Mouse (Mus musculus) adrenal gland, adult 8-10 months (tissue): ENCODE measurements around the gene Bri3. TPM values are rescaled to one million over a fixed set of nuclear protein-coding genes. Genes with fewer than 3 reads are reported as not detected.
A peak's percentile ranks its signal among the peaks of the same experiment; 100 is the strongest.

Source experiments
- DNase-seq: peaks from one replicate; pipeline ENCODE4 v3.0.0; 2022
- total RNA-seq, 4 experiments: library from RNA; stranded (reverse); gene quantifications; 2 replicates each; pipeline ENCODE4 v1.2.4; 2022

Bri3 gene
- 100 to 1,000 TPM; 101 to 135 (median 118) TPM for total RNA-seq

- DNase-seq, result no peak
These were observed at the start of gene Bri3 for GRCm38 (mm10) chr5:144243901-144244487. Gene Bri3, plus strand, starts transcription at chr5:144244437.

GRCm38 (mm10) chr5:144195567-144195966 lies 48.7 kb upstream of the Bri3 start:
- no peak for DNase-seq

GRCm38 (mm10) chr5:144200616-144201015 lies 43.6 kb upstream of the Bri3 start:
- no peak for DNase-seq

- DNase-seq, result no peak
These were observed 41.8 kb upstream of the Bri3 start for GRCm38 (mm10) chr5:144202430-144202829.

GRCm38 (mm10) chr5:144203398-144203959 lies 40.8 kb upstream of the Bri3 start:
- DNase-seq, result no peak

GRCm38 (mm10) chr5:144204303-144204702 lies 39.9 kb upstream of the Bri3 start:
- no peak for DNase-seq

- DNase-seq, result no peak
These were observed 39.3 kb upstream of the Bri3 start for GRCm38 (mm10) chr5:144204911-144205310.

GRCm38 (mm10) chr5:144206069-144206468 lies 38.2 kb upstream of the Bri3 start:
- DNase-seq, result no peak

GRCm38 (mm10) chr5:144207478-144207877 lies 36.8 kb upstream of the Bri3 start:
- DNase-seq, result no peak

GRCm38 (mm10) chr5:144214453-144214852 lies 29.8 kb upstream of the Bri3 start:
- DNase-seq, result no peak

- no peak for DNase-seq
These were observed 28.2 kb upstream of the Bri3 start for GRCm38 (mm10) chr5:144215992-144216391.

GRCm38 (mm10) chr5:144218061-144218460 lies 26.2 kb upstream of the Bri3 start:
- no peak for DNase-seq

GRCm38 (mm10) chr5:144219306-144219705 lies 24.9 kb upstream of the Bri3 start:
- DNase-seq, result no peak

- DNase-seq, result no peak
These were observed 24.3 kb upstream of the Bri3 start for GRCm38 (mm10) chr5:144219936-144220335.

GRCm38 (mm10) chr5:144221305-144221704 lies 22.9 kb upstream of the Bri3 start:
- DNase-seq, result no peak

- DNase-seq, result peak; percentile 48
These were observed 21.3 kb upstream of the Bri3 start for GRCm38 (mm10) chr5:144222811-144223502.

GRCm38 (mm10) chr5:144223503-144223862 lies 20.8 kb upstream of the Bri3 start, which contains the start of gene Tecpr1:
Gene Tecpr1, minus strand, starts transcription at chr5:144223615.
- peak; percentile 95 for DNase-seq

GRCm38 (mm10) chr5:144223899-144224816 lies 20.1 kb upstream of the Bri3 start:
- no peak for DNase-seq

- DNase-seq, result no peak
These were observed 18.0 kb upstream of the Bri3 start for GRCm38 (mm10) chr5:144226220-144226619.

- DNase-seq, result no peak
These were observed 14.0 kb upstream of the Bri3 start for GRCm38 (mm10) chr5:144230216-144230615.

- DNase-seq, result no peak
These were observed 12.8 kb upstream of the Bri3 start for GRCm38 (mm10) chr5:144231410-144231809.

GRCm38 (mm10) chr5:144232531-144232930 lies 11.7 kb upstream of the Bri3 start:
- DNase-seq, result no peak

GRCm38 (mm10) chr5:144234222-144234621 lies 10.0 kb upstream of the Bri3 start:
- DNase-seq, result no peak
